Mouse (Mus musculus) heart, postnatal 0 days (tissue): ENCODE measurements at regions not wholly inside any gene's neighbourhood (a gene's known extent, or its start where the extent isn't known, plus 50 kb on each side); places are given as distances from the start of the nearest gene placed in this dataset.

Experiments
- ATAC-seq: fragments of 200-750 bp; cut with Nextera tagmentation; 2 replicates; pipeline ENCODE4 v1.8.0; 2017; ENCODE audit warnings: low read depth, moderate number of reproducible peaks, moderate library complexity; ENCODE audit not compliant: insufficient read depth
- DNase-seq: peaks from one replicate; pipeline ENCODE4 v3.0.0-alpha.2; 2016; ENCODE audit warnings: low spot score
- H3K27ac ChIP-seq: fragments of 300-500 bp; sonication (generic); 2 replicates; pipeline ENCODE4 v1.5.1; 2014; ENCODE audit warnings: low read depth, mild to moderate bottlenecking
- H3K27me3 ChIP-seq: fragments of 300-500 bp; sonication (generic); 2 replicates; pipeline ENCODE4 v1.6.1; 2014; ENCODE audit warnings: low read length, mixed read lengths; ENCODE audit not compliant: control insufficient read depth, insufficient read depth
- H3K36me3 ChIP-seq: fragments of 300-500 bp; sonication (generic); replicated peaks from 2 replicates; pipeline ENCODE4 v1.6.1; 2014; ENCODE audit warnings: low read length, mixed read lengths; ENCODE audit not compliant: control insufficient read depth, insufficient read depth
- H3K4me1 ChIP-seq: fragments of 300-500 bp; sonication (generic); 2 replicates; pipeline ENCODE4 v1.6.1; 2014; ENCODE audit warnings: antibody characterized with exemption; ENCODE audit not compliant: control insufficient read depth, insufficient read depth
- H3K4me2 ChIP-seq: fragments of 300-500 bp; sonication (generic); 2 replicates; pipeline ENCODE4 v1.6.1; 2014; ENCODE audit warnings: low read depth, mild to moderate bottlenecking, low read length, moderate library complexity
- H3K4me3 ChIP-seq: fragments of 300-500 bp; sonication (generic); 2 replicates; pipeline ENCODE4 v1.5.1; 2014; ENCODE audit warnings: low read depth, low read length
- H3K9ac ChIP-seq: fragments of 300-500 bp; sonication (generic); replicated peaks from 2 replicates; pipeline ENCODE4 v1.6.1; 2014; ENCODE audit warnings: low read depth, low read length, mixed read lengths
- H3K9me3 ChIP-seq: fragments of 300-500 bp; sonication (generic); replicated peaks from 2 replicates; pipeline ENCODE4 v1.6.1; 2016; ENCODE audit warnings: low read length; ENCODE audit not compliant: control insufficient read depth
- CTCF ChIP-seq: IDR thresholded peaks from 2 replicates; pipeline ENCODE4 v1.5.1; 2016; ENCODE audit warnings: antibody characterized with exemption, control low read depth, low read depth
- EP300 ChIP-seq: IDR thresholded peaks from 2 replicates; pipeline ENCODE4 v1.6.1; 2016; ENCODE audit warnings: antibody characterized with exemption, low read depth
- WGBS: fragments of 180-500 bp; shearing (Covaris S2); extraction: QIAGEN DNeasy Blood & Tissue Kit; methylation state at CpG from one replicate; pipeline ENCODE4 v1.1.7; 2014; 5-methylcytosine and 5-hydroxymethylcytosine counted together

DNA sequence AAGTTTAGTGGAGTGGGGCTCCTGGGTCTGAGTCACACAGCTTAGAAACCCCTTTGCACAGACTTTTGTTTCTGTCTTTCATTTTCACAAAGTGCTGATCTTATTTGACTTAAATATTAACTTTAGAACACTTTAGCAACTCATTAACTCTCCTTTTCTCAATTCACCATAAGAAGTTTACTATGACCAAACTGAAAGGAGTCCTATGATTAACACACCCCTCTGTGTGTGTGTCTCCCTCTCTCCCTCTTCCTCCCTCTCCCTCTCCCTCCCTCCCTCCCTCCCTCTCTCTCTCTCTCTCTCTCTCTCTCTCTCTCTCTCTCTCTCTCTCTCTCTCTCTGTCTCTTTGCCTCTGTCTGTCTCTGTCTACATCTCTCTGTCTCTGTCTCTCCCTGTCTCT is 551.0 kb upstream of the Tenm4 start:
- no peak overlapping the region for H3K27ac ChIP-seq
- no peak overlapping the region for H3K9ac ChIP-seq
- TF ChIP-seq EP300 (no peak), CTCF (no peak)
- no peak for ATAC-seq
- H3K4me3 ChIP-seq, result no peak overlapping the region
- no peak overlapping the region for H3K4me2 ChIP-seq
- H3K4me1 ChIP-seq, result no peaks in the 10 kb centered on the region
- H3K9me3 ChIP-seq, result 0 out of 2 replicates have a peak, but pooled peaks cover 4% of the 10 kb centered on the region
- no peaks in the 10 kb centered on the region for H3K27me3 ChIP-seq
- no peak for DNase-seq
- H3K36me3 ChIP-seq, result no peaks in the 10 kb centered on the region

DNA sequence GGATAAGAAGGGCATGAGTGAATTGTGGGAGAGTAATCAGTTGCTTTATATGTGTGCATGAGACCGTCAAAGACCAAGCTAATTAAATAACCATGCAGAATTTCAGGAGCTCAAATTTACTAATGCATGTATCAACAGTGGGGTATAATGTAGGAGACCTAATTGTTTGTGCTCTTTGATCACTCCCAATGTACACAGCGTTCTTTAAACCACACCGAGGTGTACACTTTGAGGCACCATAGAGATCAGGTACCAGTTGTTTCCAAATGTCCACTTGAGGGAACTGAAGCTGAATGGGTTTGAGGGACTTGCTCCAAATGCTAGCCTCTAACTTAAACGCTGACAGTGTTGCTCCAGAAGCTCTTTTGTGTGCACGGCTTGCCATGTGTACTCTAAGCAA is 530.4 kb upstream of the Tenm4 start:
- Histone ChIP-seq H3K4me3 (no peak overlapping the region), H3K27me3 (no peaks in the 10 kb centered on the region), H3K9me3 (no peaks in the 10 kb centered on the region), H3K4me1 (no peaks in the 10 kb centered on the region), H3K4me2 (no peak overlapping the region), H3K27ac (no peak overlapping the region), H3K36me3 (no peaks in the 10 kb centered on the region), H3K9ac (no peak overlapping the region)
- TF ChIP-seq EP300 (no peak), CTCF (no peak)
- no peak for DNase-seq
- no peak for ATAC-seq
- 78% methylated on average over 5 of the region's 5 CpGs for WGBS

DNA sequence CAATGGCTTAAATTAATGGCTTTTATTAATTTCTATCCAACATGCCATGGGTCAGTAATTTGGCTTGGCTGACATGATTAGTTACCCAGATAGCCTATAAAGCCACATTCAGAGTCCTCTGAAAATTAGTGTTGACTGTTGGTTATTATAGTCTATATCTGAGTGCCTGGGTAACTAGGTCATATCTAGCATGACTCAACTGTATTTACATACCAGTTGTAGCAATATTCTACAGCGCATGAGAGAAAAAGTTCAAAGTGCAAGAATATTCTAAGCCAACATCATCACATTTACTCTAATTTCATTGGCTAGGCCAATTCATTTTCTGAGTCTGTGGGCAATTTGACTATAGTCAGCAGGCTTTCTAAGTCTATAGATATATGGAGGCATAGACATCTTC is 496.7 kb upstream of the Tenm4 start:
- TF ChIP-seq EP300 (no peak), CTCF (no peak)
- DNase-seq (no peak), ATAC-seq (no peak)
- Histone ChIP-seq H3K27me3 (no peaks in the 10 kb centered on the region), H3K4me2 (no peak overlapping the region), H3K36me3 (no peaks in the 10 kb centered on the region), H3K4me1 (no peaks in the 10 kb centered on the region), H3K9ac (no peak overlapping the region), H3K9me3 (no peaks in the 10 kb centered on the region), H3K4me3 (no peak overlapping the region), H3K27ac (no peak overlapping the region)
- 82% methylated on average over 1 of the region's 1 CpGs for WGBS

DNA sequence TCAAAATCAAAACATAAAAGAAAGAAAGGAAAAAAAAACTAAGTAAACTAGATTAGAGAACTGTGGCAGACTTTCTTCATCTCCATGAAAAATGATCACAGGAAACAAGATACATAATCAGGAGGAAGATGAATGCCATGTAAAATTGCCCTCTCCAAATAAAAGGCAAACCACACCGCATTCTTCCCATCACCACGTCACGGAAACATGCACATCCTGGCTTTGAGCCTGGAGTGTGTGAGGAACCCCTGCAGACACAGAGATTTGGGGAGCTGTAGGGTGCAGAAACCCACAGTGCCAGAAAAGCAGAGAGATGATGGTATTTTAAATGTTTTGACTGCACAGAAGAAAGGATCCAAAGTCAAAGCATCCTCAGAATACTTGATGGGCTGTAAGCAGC is 488.5 kb upstream of the Tenm4 start:
- no peak overlapping the region for H3K4me3 ChIP-seq
- no peaks in the 10 kb centered on the region for H3K36me3 ChIP-seq
- no peak overlapping the region for H3K4me2 ChIP-seq
- no peak overlapping the region for H3K27ac ChIP-seq
- H3K9ac ChIP-seq, result no peak overlapping the region
- ATAC-seq (no peak), DNase-seq (no peak)
- H3K9me3 ChIP-seq, result no peaks in the 10 kb centered on the region
- WGBS, result 46% methylated on average over 3 of the region's 3 CpGs
- H3K27me3 ChIP-seq, result no peaks in the 10 kb centered on the region
- TF ChIP-seq EP300, result no peak
- no peak for TF ChIP-seq CTCF
- H3K4me1 ChIP-seq, result no peaks in the 10 kb centered on the region

DNA sequence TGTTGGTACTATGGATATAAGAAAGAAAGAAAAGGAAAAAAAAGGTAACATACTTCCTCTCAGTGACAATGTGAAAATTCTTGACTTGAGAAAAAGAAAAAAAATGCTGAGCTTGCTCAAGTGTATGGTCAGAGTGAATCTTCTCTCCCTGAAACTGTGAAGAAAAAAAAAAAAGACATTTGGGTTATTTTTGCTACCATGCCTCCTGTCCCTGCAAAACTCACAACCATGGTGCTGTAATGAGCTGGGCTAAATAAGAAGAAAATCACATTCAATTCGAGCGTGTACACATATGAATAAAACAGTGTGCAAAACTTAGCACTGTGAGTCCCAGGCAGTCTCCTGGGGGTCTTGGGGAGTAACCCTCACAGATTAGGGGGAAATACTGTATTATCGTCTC is 483.3 kb upstream of the Tenm4 start:
- H3K27me3 ChIP-seq, result no peaks in the 10 kb centered on the region
- no peak overlapping the region for H3K27ac ChIP-seq
- ATAC-seq (no peak), DNase-seq (no peak)
- no peak overlapping the region for H3K4me2 ChIP-seq
- H3K36me3 ChIP-seq, result no peaks in the 10 kb centered on the region
- H3K4me3 ChIP-seq, result no peak overlapping the region
- no peak overlapping the region for H3K9ac ChIP-seq
- 74% methylated on average over 3 of the region's 3 CpGs for WGBS
- no peaks in the 10 kb centered on the region for H3K4me1 ChIP-seq
- TF ChIP-seq EP300 (no peak), CTCF (no peak)
- H3K9me3 ChIP-seq, result no peaks in the 10 kb centered on the region
